Mouse (Mus musculus) neutrophil, adult 59 days (primary cell): Measurements from ENCODE around the gene Mgam. TPM values are rescaled to one million over a fixed set of nuclear protein-coding genes. Genes with fewer than 3 reads are reported as not detected.

Experiments
- total RNA-seq, 2 experiments: library from RNA; stranded (reverse); gene quantifications; 1 replicate in 1 of 2; 2 replicates in 1 of 2; pipeline ENCODE4 v1.2.4; 2023

Gene Mgam
- total RNA-seq, result 100 to 1,000 TPM; 120 to 138 TPM

GRCm38 (mm10) chr6:40628406-40629000 is at the start of gene Mgam:
TSS of gene Mgam (plus strand) at chr6:40628831.

DNA sequence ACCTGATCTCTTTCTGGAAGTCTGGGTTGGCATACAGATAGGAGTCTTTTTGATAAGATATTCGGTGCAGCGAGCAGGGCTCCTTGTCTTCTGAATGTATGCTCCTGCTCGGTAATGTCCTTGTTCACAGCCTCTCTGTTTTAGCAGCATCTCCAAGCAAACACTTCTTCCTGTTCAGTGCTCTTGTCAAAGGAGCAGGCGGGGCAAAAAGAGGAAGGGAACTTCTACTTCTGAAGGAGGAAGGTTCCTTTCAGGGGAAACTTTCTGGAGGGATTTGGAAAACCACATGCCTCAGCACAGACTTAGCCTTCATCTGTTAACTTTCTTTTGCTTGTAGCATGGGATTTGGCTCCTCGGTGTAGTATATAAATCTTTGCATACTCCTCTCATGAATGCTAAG is 43.0 kb upstream of the Mgam start, which contains the start of gene Clec5a:
TSS of gene Clec5a (minus strand) at position 177 of the 400 bp plus-strand sequence.

GRCm38 (mm10) chr6:40613260-40613852 is 15.3 kb upstream of the Mgam start, which contains the start of gene Tas2r138:
TSS of gene Tas2r138 (minus strand) at chr6:40613310.

Other genes starting within 250 kb of the Mgam start
- 10 to 100 TPM; 15.4 to 15.9 TPM for gene E330009J07Rik, start 192.7 kb upstream of the Mgam start, total RNA-seq
- not detected for gene Wee2, start 189.7 kb upstream of the Mgam start, total RNA-seq
- 10 to 100 TPM; 24.8 TPM for gene Ssbp1, start 157.5 kb upstream of the Mgam start, total RNA-seq
- not detected for gene Tas2r137, start 137.6 kb upstream of the Mgam start, total RNA-seq
- gene Tas2r108, start 135.3 kb upstream of the Mgam start, total RNA-seq, result not detected
- gene Prss37, start 109.3 kb upstream of the Mgam start, total RNA-seq, result not detected
- under 1 TPM; 0.22 to 0.31 TPM for gene Olfr461, start 73.8 kb upstream of the Mgam start, total RNA-seq
- gene Olfr460, start 59.3 kb upstream of the Mgam start, total RNA-seq, result under 1 TPM in 1 of 2 experiments, not detected in 1; 0.33 TPM
- gene Clec5a, start 43.0 kb upstream of the Mgam start, total RNA-seq, result 100 to 1,000 TPM; 170 to 179 TPM
- gene Tas2r138, start 15.5 kb upstream of the Mgam start, total RNA-seq, result not detected